Mouse (Mus musculus) forebrain, postnatal 0 days (tissue): ENCODE measurements at regions not wholly inside any gene's neighbourhood (a gene's known extent, or its start where the extent isn't known, plus 50 kb on each side); places are given as distances from the start of the nearest gene placed in this dataset.

Experiments
- ATAC-seq: fragments of 200-750 bp; cut with Nextera tagmentation; 2 replicates; pipeline ENCODE4 v1.8.0; 2017; ENCODE audit warnings: mild to moderate bottlenecking, moderate library complexity
- DNase-seq: peaks from one replicate; pipeline ENCODE4 v3.0.0-alpha.2; 2015
- H3K27ac ChIP-seq: fragments of 300-500 bp; sonication (generic); 2 replicates; pipeline ENCODE4 v1.5.1; 2014; ENCODE audit warnings: low read depth, mild to moderate bottlenecking, antibody characterized with exemption, low read length, moderate library complexity, mixed read lengths
- H3K27me3 ChIP-seq: fragments of 300-500 bp; sonication (generic); 2 replicates; pipeline ENCODE4 v1.6.1; 2014; ENCODE audit warnings: mild to moderate bottlenecking, low read length, mixed read lengths; ENCODE audit not compliant: insufficient read depth
- H3K36me3 ChIP-seq: fragments of 300-500 bp; sonication (generic); 2 replicates; pipeline ENCODE4 v1.6.1; 2014; ENCODE audit warnings: mild to moderate bottlenecking, moderate library complexity; ENCODE audit not compliant: insufficient read depth
- H3K4me1 ChIP-seq: fragments of 300-500 bp; sonication (generic); 2 replicates; pipeline ENCODE4 v1.6.1; 2014; ENCODE audit warnings: antibody characterized with exemption; ENCODE audit not compliant: insufficient read depth
- H3K4me2 ChIP-seq: fragments of 300-500 bp; sonication (generic); 2 replicates; pipeline ENCODE4 v1.6.1; 2014; ENCODE audit warnings: low read depth, mild to moderate bottlenecking, moderate library complexity
- H3K4me3 ChIP-seq: fragments of 300-500 bp; sonication (generic); 2 replicates; pipeline ENCODE4 v1.5.1; 2014; ENCODE audit warnings: low read depth, low read length, mixed read lengths
- H3K9ac ChIP-seq: fragments of 300-500 bp; sonication (generic); 2 replicates; pipeline ENCODE4 v1.6.1; 2014; ENCODE audit warnings: mild to moderate bottlenecking
- H3K9me3 ChIP-seq: fragments of 300-500 bp; sonication (generic); 2 replicates; pipeline ENCODE4 v1.6.1; 2016; ENCODE audit warnings: low read length
- CTCF ChIP-seq: sonication (generic); IDR thresholded peaks from 2 replicates; pipeline ENCODE4 v1.5.1; 2016; ENCODE audit warnings: antibody characterized with exemption, control low read depth, low read depth
- WGBS: fragments of 180-500 bp; shearing (Covaris S2); extraction: QIAGEN DNeasy Blood & Tissue Kit; methylation state at CpG from one replicate; pipeline ENCODE4 v1.1.7; 2014; 5-methylcytosine and 5-hydroxymethylcytosine counted together

- no peaks in the 10 kb centered on the region for H3K9me3 ChIP-seq
- WGBS = 16% methylated on average over 5 of the region's 5 CpGs
- no peak overlapping the region for H3K9ac ChIP-seq
- no peak overlapping the region for H3K27ac ChIP-seq
- no peaks in the 10 kb centered on the region for H3K27me3 ChIP-seq
- DNase-seq (no peak), ATAC-seq (no peak)
- no peak overlapping the region for H3K4me3 ChIP-seq
- no peaks in the 10 kb centered on the region for H3K4me1 ChIP-seq
- no peak for TF ChIP-seq CTCF
- no peak overlapping the region for H3K4me2 ChIP-seq
- no peaks in the 10 kb centered on the region for H3K36me3 ChIP-seq
Measured at GRCm38 (mm10) chr3:59478095-59478494, 133.9 kb upstream of the Igsf10 start.

- Histone ChIP-seq H3K4me3 (no peak overlapping the region), H3K36me3 (no peaks in the 10 kb centered on the region), H3K27me3 (no peaks in the 10 kb centered on the region), H3K9ac (no peak overlapping the region), H3K9me3 (no peaks in the 10 kb centered on the region), H3K4me2 (no peak overlapping the region), H3K27ac (no peak overlapping the region), H3K4me1 (no peaks in the 10 kb centered on the region)
- peak; percentile 72; the same call in 1 of the 2 replicates for ATAC-seq
- 42% methylated on average over 6 of the region's 6 CpGs for WGBS
- no peak for DNase-seq
- no peak for TF ChIP-seq CTCF
Measured at GRCm38 (mm10) chr3:59477441-59478061, 133.4 kb upstream of the Igsf10 start.

- H3K36me3 ChIP-seq = no peaks in the 10 kb centered on the region
- H3K27ac ChIP-seq = no peak overlapping the region
- ATAC-seq (no peak), DNase-seq (no peak)
- no peaks in the 10 kb centered on the region for H3K27me3 ChIP-seq
- no peak overlapping the region for H3K9ac ChIP-seq
- H3K4me1 ChIP-seq = no peaks in the 10 kb centered on the region
- no peaks in the 10 kb centered on the region for H3K9me3 ChIP-seq
- 86% methylated on average over 1 of the region's 1 CpGs for WGBS
- no peak overlapping the region for H3K4me3 ChIP-seq
- TF ChIP-seq CTCF = no peak
- no peak overlapping the region for H3K4me2 ChIP-seq
Measured at GRCm38 (mm10) chr3:59468956-59469355, 124.8 kb upstream of the Igsf10 start.

- no peak overlapping the region for H3K9ac ChIP-seq
- ATAC-seq = no peak
- no peak overlapping the region for H3K4me2 ChIP-seq
- H3K4me3 ChIP-seq = no peak overlapping the region
- no peaks in the 10 kb centered on the region for H3K36me3 ChIP-seq
- H3K9me3 ChIP-seq = no peaks in the 10 kb centered on the region
- DNase-seq = no peak
- no peak overlapping the region for H3K27ac ChIP-seq
- H3K4me1 ChIP-seq = no peaks in the 10 kb centered on the region
- no peaks in the 10 kb centered on the region for H3K27me3 ChIP-seq
- TF ChIP-seq CTCF = no peak
- 83% methylated on average over 3 of the region's 3 CpGs for WGBS
Measured at GRCm38 (mm10) chr3:59462341-59463158, 118.4 kb upstream of the Igsf10 start.

GRCm38 (mm10) chr3:59456938-59457337 is 112.7 kb upstream of the Igsf10 start:
- H3K27ac ChIP-seq = no peak overlapping the region
- H3K4me3 ChIP-seq = no peak overlapping the region
- TF ChIP-seq CTCF = no peak
- no peaks in the 10 kb centered on the region for H3K4me1 ChIP-seq
- no peaks in the 10 kb centered on the region for H3K27me3 ChIP-seq
- no peaks in the 10 kb centered on the region for H3K9me3 ChIP-seq
- H3K36me3 ChIP-seq = no peaks in the 10 kb centered on the region
- no peak overlapping the region for H3K9ac ChIP-seq
- DNase-seq = no peak
- WGBS = 90% methylated on average over 1 of the region's 1 CpGs
- no peak for ATAC-seq
- no peak overlapping the region for H3K4me2 ChIP-seq

GRCm38 (mm10) chr3:59451084-59451483 is 106.9 kb upstream of the Igsf10 start:
- Histone ChIP-seq H3K4me1 (no peaks in the 10 kb centered on the region), H3K27ac (no peak overlapping the region), H3K36me3 (no peaks in the 10 kb centered on the region), H3K9me3 (no peaks in the 10 kb centered on the region), H3K4me3 (no peak overlapping the region), H3K27me3 (no peaks in the 10 kb centered on the region), H3K9ac (no peak overlapping the region), H3K4me2 (no peak overlapping the region)
- ATAC-seq (no peak), DNase-seq (no peak)
- WGBS = 79% methylated on average over 3 of the region's 3 CpGs
- TF ChIP-seq CTCF = no peak

- no peaks in the 10 kb centered on the region for H3K36me3 ChIP-seq
- no peak for TF ChIP-seq CTCF
- no peaks in the 10 kb centered on the region for H3K27me3 ChIP-seq
- DNase-seq = no peak
- H3K9ac ChIP-seq = no peak overlapping the region
- H3K4me2 ChIP-seq = no peak overlapping the region
- no peak overlapping the region for H3K27ac ChIP-seq
- WGBS = 89% methylated on average over 2 of the region's 2 CpGs
- H3K9me3 ChIP-seq = no peaks in the 10 kb centered on the region
- H3K4me3 ChIP-seq = no peak overlapping the region
- no peaks in the 10 kb centered on the region for H3K4me1 ChIP-seq
- no peak for ATAC-seq
Measured at GRCm38 (mm10) chr3:59423621-59424020, 79.4 kb upstream of the Igsf10 start.
